Mouse (Mus musculus) testis, adult 2 months (tissue): Measurements from ENCODE around the gene Ddx1.
"Not testable (repeated sequence)": the region's sequence is repeated elsewhere in the genome, so short reads cannot be mapped to it uniquely, and the experiment has no call there.

Source experiments
- CTCF ChIP-seq: fragments of 200-500 bp; IDR thresholded peaks from 2 replicates; pipeline ENCODE4 v1.5.1; 2012; ENCODE audit warnings: low read depth, mild to moderate bottlenecking, inconsistent platforms, low read length, moderate library complexity; ENCODE audit not compliant: control insufficient read depth, insufficient read depth, insufficient replicate concordance
- POLR2A ChIP-seq: fragments of 200-500 bp; IDR thresholded peaks from 2 replicates; pipeline ENCODE4 v1.6.1; 2012; ENCODE audit warnings: low read depth, mild to moderate bottlenecking, inconsistent platforms, low read length, moderate library complexity; ENCODE audit not compliant: control insufficient read depth

- not testable (repeated sequence) for TF ChIP-seq CTCF, POLR2A
Measured at GRCm38 (mm10) chr12:13184136-13184535, 64.9 kb downstream of the Ddx1 start.
